Mouse (Mus musculus): Measurements from ENCODE around the gene Nemf.

Nemf gene

GRCm38 (mm10) chr12:69306333-69306732, 50.6 kb downstream of the Nemf start:
- no peak for DNase-seq (ENCODE audit: low spot score in 2 of 2)

GRCm38 (mm10) chr12:69304051-69304450, 52.9 kb downstream of the Nemf start:
- DNase-seq (ENCODE audit: low spot score in 2 of 2), result no peak

- no peak for DNase-seq (ENCODE audit: low spot score in 2 of 2)
Measured at GRCm38 (mm10) chr12:69302171-69302570, 54.8 kb downstream of the Nemf start.

GRCm38 (mm10) chr12:69300391-69300790, 56.6 kb downstream of the Nemf start:
- DNase-seq (ENCODE audit: low spot score in 2 of 2), result no peak

- no peak for DNase-seq (ENCODE audit: low spot score in 2 of 2)
Measured at GRCm38 (mm10) chr12:69299831-69300230, 57.1 kb downstream of the Nemf start.

- no peak for DNase-seq (ENCODE audit: low spot score in 2 of 2)
Measured at GRCm38 (mm10) chr12:69299231-69299630, 57.7 kb downstream of the Nemf start.

- DNase-seq (ENCODE audit: low spot score in 2 of 2), result no peak
Measured at GRCm38 (mm10) chr12:69298281-69298680, 58.7 kb downstream of the Nemf start.

GRCm38 (mm10) chr12:69297411-69298150, 59.4 kb downstream of the Nemf start:
- peak in 1 of 2 experiments; percentile 33 for DNase-seq (ENCODE audit: low spot score in 2 of 2)

GRCm38 (mm10) chr12:69296511-69297410, 60.2 kb downstream of the Nemf start, which contains the start of gene Klhdc2:
TSS of gene Klhdc2 (plus strand) at chr12:69296681.
- DNase-seq (ENCODE audit: low spot score in 2 of 2), result peak; percentile 80 to 87

GRCm38 (mm10) chr12:69295651-69296050, 61.3 kb downstream of the Nemf start:
- DNase-seq (ENCODE audit: low spot score in 2 of 2), result no peak

- no peak for DNase-seq (ENCODE audit: low spot score in 2 of 2)
Measured at GRCm38 (mm10) chr12:69294936-69295335, 62.0 kb downstream of the Nemf start.

- DNase-seq (ENCODE audit: low spot score in 2 of 2), result no peak
Measured at GRCm38 (mm10) chr12:69293815-69294214, 63.1 kb downstream of the Nemf start.

- no peak for DNase-seq (ENCODE audit: low spot score in 2 of 2)
Measured at GRCm38 (mm10) chr12:69292401-69292800, 64.6 kb downstream of the Nemf start.

- no peak for DNase-seq (ENCODE audit: low spot score in 2 of 2)
Measured at GRCm38 (mm10) chr12:69288699-69289098, 68.3 kb downstream of the Nemf start.

GRCm38 (mm10) chr12:69287535-69287934, 69.4 kb downstream of the Nemf start:
- DNase-seq (ENCODE audit: low spot score in 2 of 2), result no peak

- no peak for DNase-seq (ENCODE audit: low spot score in 2 of 2)
Measured at GRCm38 (mm10) chr12:69283146-69283545, 73.8 kb downstream of the Nemf start.

GRCm38 (mm10) chr12:69280915-69281314, 76.0 kb downstream of the Nemf start:
- DNase-seq (ENCODE audit: low spot score in 2 of 2), result no peak

- DNase-seq (ENCODE audit: low spot score in 2 of 2), result no peak
Measured at GRCm38 (mm10) chr12:69279931-69280469, 77.0 kb downstream of the Nemf start.

GRCm38 (mm10) chr12:69268956-69269355, 88.0 kb downstream of the Nemf start:
- no peak for DNase-seq (ENCODE audit: low spot score in 2 of 2)

GRCm38 (mm10) chr12:69267956-69268632, 88.9 kb downstream of the Nemf start:
- DNase-seq (ENCODE audit: low spot score in 2 of 2), result no peak

- no peak for DNase-seq (ENCODE audit: low spot score in 2 of 2)
Measured at GRCm38 (mm10) chr12:69265031-69265430, 91.9 kb downstream of the Nemf start.

GRCm38 (mm10) chr12:69262251-69262650, 94.7 kb downstream of the Nemf start:
- DNase-seq (ENCODE audit: low spot score in 2 of 2), result no peak
